Mouse (Mus musculus) forebrain, postnatal 0 days (tissue): Measurements from ENCODE around the gene Ttll5. TPM values are rescaled to one million over a fixed set of nuclear protein-coding genes. Genes with fewer than 3 reads are reported as not detected.

ENCODE experiments used
- ATAC-seq: fragments of 200-750 bp; cut with Nextera tagmentation; 2 replicates; pipeline ENCODE4 v1.8.0; 2017; ENCODE audit warnings: mild to moderate bottlenecking, moderate library complexity
- DNase-seq: peaks from one replicate; pipeline ENCODE4 v3.0.0-alpha.2; 2015
- H3K27ac ChIP-seq: fragments of 300-500 bp; sonication (generic); 2 replicates; pipeline ENCODE4 v1.5.1; 2014; ENCODE audit warnings: low read depth, mild to moderate bottlenecking, antibody characterized with exemption, low read length, moderate library complexity, mixed read lengths
- H3K27me3 ChIP-seq: fragments of 300-500 bp; sonication (generic); 2 replicates; pipeline ENCODE4 v1.6.1; 2014; ENCODE audit warnings: mild to moderate bottlenecking, low read length, mixed read lengths; ENCODE audit not compliant: insufficient read depth
- H3K36me3 ChIP-seq: fragments of 300-500 bp; sonication (generic); 2 replicates; pipeline ENCODE4 v1.6.1; 2014; ENCODE audit warnings: mild to moderate bottlenecking, moderate library complexity; ENCODE audit not compliant: insufficient read depth
- H3K4me1 ChIP-seq: fragments of 300-500 bp; sonication (generic); 2 replicates; pipeline ENCODE4 v1.6.1; 2014; ENCODE audit warnings: antibody characterized with exemption; ENCODE audit not compliant: insufficient read depth
- H3K4me2 ChIP-seq: fragments of 300-500 bp; sonication (generic); 2 replicates; pipeline ENCODE4 v1.6.1; 2014; ENCODE audit warnings: low read depth, mild to moderate bottlenecking, moderate library complexity
- H3K4me3 ChIP-seq: fragments of 300-500 bp; sonication (generic); 2 replicates; pipeline ENCODE4 v1.5.1; 2014; ENCODE audit warnings: low read depth, low read length, mixed read lengths
- H3K9ac ChIP-seq: fragments of 300-500 bp; sonication (generic); 2 replicates; pipeline ENCODE4 v1.6.1; 2014; ENCODE audit warnings: mild to moderate bottlenecking
- H3K9me3 ChIP-seq: fragments of 300-500 bp; sonication (generic); 2 replicates; pipeline ENCODE4 v1.6.1; 2016; ENCODE audit warnings: low read length
- CTCF ChIP-seq: sonication (generic); IDR thresholded peaks from 2 replicates; pipeline ENCODE4 v1.5.1; 2016; ENCODE audit warnings: antibody characterized with exemption, control low read depth, low read depth
- WGBS: fragments of 180-500 bp; shearing (Covaris S2); extraction: QIAGEN DNeasy Blood & Tissue Kit; methylation state at CpG from one replicate; pipeline ENCODE4 v1.1.7; 2014; 5-methylcytosine and 5-hydroxymethylcytosine counted together
- polyA plus RNA-seq: library from polyadenylated mRNA; unstranded; fragments of >200 nt; fragmentation: Nextera tagmentation; extraction: Ambion mirVana; gene quantifications from 2 replicates; pipeline ENCODE4 v1.2.1, GENCODE M21; 2015
- total RNA-seq: library from RNA; depleted of rRNA; stranded (reverse); fragments of >200 nt; gene quantifications from 2 replicates; pipeline ENCODE4 v1.2.3, GENCODE M21; 2014

The Ttll5 gene
- total and polyA plus RNA-seq, 2 experiments from 2014 or later, result 11.1 to 17.5 TPM

DNA sequence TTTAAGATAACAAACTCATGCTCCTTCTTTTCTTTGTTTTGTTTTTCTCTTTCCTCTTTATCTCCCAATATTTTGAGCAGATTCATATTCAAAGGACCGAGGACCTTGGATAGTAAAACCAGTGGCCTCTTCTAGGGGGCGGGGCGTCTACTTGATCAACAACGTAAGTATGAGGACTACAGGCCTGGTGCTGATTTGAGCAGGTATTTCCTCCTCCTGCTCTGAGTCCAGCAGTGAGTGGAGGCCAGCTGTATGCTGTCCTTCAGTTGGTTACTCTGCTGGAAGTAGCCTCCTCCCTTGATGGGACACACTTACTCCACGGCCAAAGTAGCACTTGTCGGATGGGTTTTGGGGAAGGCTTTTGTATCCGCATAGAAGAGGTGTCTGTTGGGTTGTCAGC, 32.8 kb downstream of the Ttll5 start:
- peaks cover 4% of the 10 kb centered on the region; the same call in 1 of the 2 replicates for H3K36me3 ChIP-seq
- no peaks in the 10 kb centered on the region for H3K9me3 ChIP-seq
- no peak for DNase-seq
- H3K9ac ChIP-seq, result no peak overlapping the region
- no peak for ATAC-seq
- no peaks in the 10 kb centered on the region for H3K4me1 ChIP-seq
- 93% methylated on average over 7 of the region's 7 CpGs for WGBS
- H3K27me3 ChIP-seq, result no peaks in the 10 kb centered on the region
- no peak overlapping the region for H3K27ac ChIP-seq
- TF ChIP-seq CTCF, result no peak
- H3K4me2 ChIP-seq, result no peak overlapping the region
- no peak overlapping the region for H3K4me3 ChIP-seq

DNA sequence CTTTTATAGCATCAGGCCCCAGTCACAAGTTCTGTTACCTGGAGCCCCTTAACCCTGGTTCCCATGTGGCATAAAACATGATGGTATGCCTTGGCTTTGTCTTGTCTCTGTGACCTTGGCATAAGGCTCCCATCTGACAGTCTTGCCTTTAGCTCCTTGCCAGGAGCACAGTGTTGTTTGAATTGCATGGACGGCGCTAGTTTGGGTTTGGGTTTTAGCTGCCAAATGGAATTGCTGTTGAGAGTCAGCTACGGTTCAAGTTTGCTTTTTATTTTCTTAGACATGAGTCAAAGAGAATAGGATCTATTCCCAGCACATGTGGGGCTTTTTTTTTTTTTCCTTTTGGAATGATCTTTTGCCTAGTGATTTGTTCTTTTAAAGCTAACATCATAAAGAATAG, 34.7 kb downstream of the Ttll5 start:
- H3K27ac ChIP-seq, result no peak overlapping the region
- no peak overlapping the region for H3K4me3 ChIP-seq
- no peaks in the 10 kb centered on the region for H3K4me1 ChIP-seq
- no peak overlapping the region for H3K9ac ChIP-seq
- WGBS, result 37% methylated on average over 3 of the region's 3 CpGs
- no peak overlapping the region for H3K4me2 ChIP-seq
- H3K27me3 ChIP-seq, result no peaks in the 10 kb centered on the region
- peaks cover 4% of the 10 kb centered on the region; the same call in 1 of the 2 replicates for H3K36me3 ChIP-seq
- DNase-seq (no peak), ATAC-seq (no peak)
- no peak for TF ChIP-seq CTCF
- H3K9me3 ChIP-seq, result no peaks in the 10 kb centered on the region

DNA sequence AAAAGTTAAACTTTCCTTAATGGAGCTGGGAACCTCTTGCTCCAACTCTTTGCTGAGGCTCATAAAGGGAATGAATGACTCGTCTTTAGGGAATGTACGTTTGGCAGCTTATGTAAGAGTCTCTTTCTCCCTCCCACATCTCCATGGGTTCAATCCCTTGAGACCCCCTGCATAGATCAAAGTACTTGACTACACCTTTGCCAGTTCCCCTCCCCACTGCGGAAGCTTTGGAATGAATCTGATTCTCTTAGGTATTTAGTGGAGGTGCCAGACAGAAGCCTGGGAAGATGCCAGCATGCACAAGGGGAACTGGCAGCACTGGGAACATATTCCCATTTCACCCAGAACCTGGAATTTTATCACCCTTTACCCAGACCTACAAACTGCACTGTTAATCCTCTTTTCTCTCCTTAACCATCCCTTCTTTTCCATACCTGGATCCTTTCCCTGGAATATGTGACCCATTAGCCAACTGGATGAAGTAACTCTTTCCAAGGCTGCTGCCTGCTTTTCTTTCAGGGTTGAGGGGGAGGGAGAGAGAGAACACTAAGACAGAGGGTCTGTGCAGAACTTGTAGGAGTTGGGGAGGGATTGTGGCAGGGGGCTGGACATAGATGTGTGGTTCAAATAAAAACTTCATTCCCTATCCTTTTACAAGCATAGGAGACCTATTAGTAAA, 35.2 kb downstream of the Ttll5 start:
- Histone ChIP-seq H3K4me1 (no peaks in the 10 kb centered on the region), H3K27me3 (no peaks in the 10 kb centered on the region), H3K9me3 (no peaks in the 10 kb centered on the region), H3K27ac (no peak overlapping the region), H3K4me2 (no peak overlapping the region), H3K9ac (no peak overlapping the region), H3K36me3 (peaks cover 4% of the 10 kb centered on the region; the same call in 1 of the 2 replicates), H3K4me3 (no peak overlapping the region)
- ATAC-seq, result no peak
- WGBS, result 23% methylated on average over 3 of the region's 3 CpGs
- peak; percentile 43 for DNase-seq
- TF ChIP-seq CTCF, result no peak

DNA sequence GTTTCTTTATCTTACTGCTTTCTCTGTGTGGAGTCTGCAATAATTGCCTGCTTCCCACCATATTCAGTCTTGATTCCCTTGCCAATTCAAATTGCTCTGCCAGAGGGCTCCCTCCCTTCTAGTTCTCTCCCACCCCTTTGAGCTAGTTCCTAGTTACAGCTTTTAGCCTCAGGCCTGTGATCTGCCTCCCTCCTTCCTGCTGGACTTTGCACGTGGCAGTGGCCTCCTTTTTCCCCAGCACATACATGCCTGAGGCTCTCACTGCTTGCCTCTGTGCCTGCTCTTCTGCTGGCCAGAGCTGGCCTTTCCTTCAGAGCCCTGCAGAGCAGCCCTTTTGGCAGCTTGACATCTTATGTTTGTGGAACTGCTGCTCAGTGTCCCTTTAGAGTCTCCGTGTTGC, 38.1 kb downstream of the Ttll5 start:
- DNase-seq, result peak; percentile 37
- 0 out of 2 replicates have a peak overlapping the region, but pooled peaks have one; percentile 35 for H3K27ac ChIP-seq

DNA sequence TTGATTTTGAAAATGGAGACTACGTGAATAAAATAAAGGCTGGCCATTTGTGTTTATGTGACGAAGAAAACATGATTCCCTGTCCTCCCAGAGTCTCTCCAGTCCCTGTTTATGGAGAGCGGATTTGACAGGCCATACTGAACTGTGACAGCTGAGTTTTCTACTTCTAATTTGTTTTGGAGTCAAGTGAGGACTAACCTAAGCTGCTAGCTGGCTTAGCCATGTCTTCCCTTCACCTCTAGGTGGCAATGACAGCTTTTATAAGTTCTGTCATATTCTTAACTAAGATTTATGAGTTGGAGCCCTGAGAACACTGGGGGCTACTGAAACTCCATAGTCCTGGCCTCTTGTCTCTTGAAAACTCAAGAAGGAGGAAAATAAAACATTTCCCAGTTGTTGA, 41.1 kb downstream of the Ttll5 start:
- peak; percentile 68 for ATAC-seq
- no peak overlapping the region for H3K9ac ChIP-seq
- no peaks in the 10 kb centered on the region for H3K27me3 ChIP-seq
- H3K27ac ChIP-seq, result no peak overlapping the region
- peaks cover 2% of the 10 kb centered on the region; the same call in 1 of the 2 replicates for H3K36me3 ChIP-seq
- TF ChIP-seq CTCF, result peak; percentile 74
- peak; percentile 58 for DNase-seq
- H3K4me1 ChIP-seq, result no peaks in the 10 kb centered on the region
- no peaks in the 10 kb centered on the region for H3K9me3 ChIP-seq
- no peak overlapping the region for H3K4me2 ChIP-seq
- H3K4me3 ChIP-seq, result no peak overlapping the region
- WGBS, result 87% methylated on average over 3 of the region's 3 CpGs

More for the DNA sequence above, 38.1 kb downstream of the Ttll5 start:
- no peaks in the 10 kb centered on the region for H3K9me3 ChIP-seq
- no peak for TF ChIP-seq CTCF
- H3K36me3 ChIP-seq, result peaks cover 4% of the 10 kb centered on the region; the same call in 1 of the 2 replicates
- no peak overlapping the region for H3K4me3 ChIP-seq
- H3K27me3 ChIP-seq, result no peaks in the 10 kb centered on the region
- 20% methylated on average over 2 of the region's 2 CpGs for WGBS
- no peak overlapping the region for H3K4me2 ChIP-seq
- ATAC-seq, result peak; percentile 78
- H3K9ac ChIP-seq, result no peak overlapping the region
- H3K4me1 ChIP-seq, result no peaks in the 10 kb centered on the region

DNA sequence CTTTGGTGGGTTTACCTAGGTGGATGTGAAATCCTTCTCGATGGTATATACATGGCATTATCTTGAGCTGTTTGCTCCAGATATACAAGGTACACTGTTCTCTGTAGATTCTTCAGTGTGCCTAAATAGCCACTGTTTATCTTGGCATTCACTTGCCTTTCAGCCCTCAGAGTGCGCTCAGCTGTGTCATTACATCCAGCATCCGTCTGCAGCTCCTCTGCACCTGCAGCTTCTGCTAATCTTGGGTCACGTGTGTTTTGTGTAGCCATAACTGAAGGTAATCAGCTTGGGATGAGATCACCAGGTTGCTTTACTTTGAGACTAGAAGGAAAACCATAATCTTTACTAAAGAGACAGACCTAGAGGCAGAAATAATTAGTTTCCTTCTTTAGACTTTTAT, 42.2 kb downstream of the Ttll5 start:
- no peak overlapping the region for H3K4me3 ChIP-seq
- no peak overlapping the region for H3K9ac ChIP-seq
- DNase-seq (no peak), ATAC-seq (no peak)
- no peak overlapping the region for H3K27ac ChIP-seq
- H3K9me3 ChIP-seq, result no peaks in the 10 kb centered on the region
- no peaks in the 10 kb centered on the region for H3K4me1 ChIP-seq
- TF ChIP-seq CTCF, result no peak
- no peaks in the 10 kb centered on the region for H3K27me3 ChIP-seq
- no peaks in the 10 kb centered on the region for H3K36me3 ChIP-seq
- WGBS, result 69% methylated on average over 4 of the region's 4 CpGs
- H3K4me2 ChIP-seq, result no peak overlapping the region

DNA sequence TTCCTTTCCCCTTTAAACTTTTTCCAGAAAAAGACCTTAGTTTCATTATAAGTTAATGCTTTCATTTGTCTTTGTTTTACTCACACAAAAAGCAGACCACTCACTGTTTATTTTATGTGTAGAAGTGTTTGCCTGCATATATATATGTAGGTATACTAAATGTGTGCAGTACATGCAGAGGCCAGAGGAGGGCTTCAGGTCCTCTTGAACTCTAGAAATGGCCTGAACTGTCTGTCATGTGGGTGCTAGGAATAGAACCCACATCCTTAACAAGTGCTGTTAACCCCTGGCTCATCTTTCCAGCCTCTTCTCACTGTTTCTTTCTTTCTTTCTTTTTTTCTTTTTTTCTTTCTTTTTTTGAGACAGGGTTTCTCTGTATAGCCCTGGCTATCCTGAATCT, 42.7 kb downstream of the Ttll5 start:
- Histone ChIP-seq H3K27ac (no peak overlapping the region), H3K4me1 (no peaks in the 10 kb centered on the region), H3K4me2 (no peak overlapping the region), H3K36me3 (no peaks in the 10 kb centered on the region; the same call in 1 of the 2 replicates), H3K9ac (no peak overlapping the region), H3K4me3 (no peak overlapping the region), H3K27me3 (no peaks in the 10 kb centered on the region), H3K9me3 (no peaks in the 10 kb centered on the region)
- TF ChIP-seq CTCF, result 0 out of 2 replicates have a peak, but pooled peaks have one; percentile 29
- DNase-seq (no peak), ATAC-seq (no peak)
